Mouse (Mus musculus) embryonic facial prominence, embryonic 14.5 days (tissue): ENCODE data around the gene Krt71. TPM values are rescaled to one million over a fixed set of nuclear protein-coding genes. Genes with fewer than 3 reads are reported as not detected.
A peak's percentile ranks its signal among the peaks of the same experiment; 100 is the strongest.

Experiments
- ATAC-seq: fragments of 200-750 bp; cut with Nextera tagmentation; 2 replicates; pipeline ENCODE4 v1.8.0; 2017; ENCODE audit warnings: low read depth, moderate number of reproducible peaks, moderate TSS enrichment
- DNase-seq: peaks from one replicate; pipeline ENCODE4 v3.0.0-alpha.2; 2015; ENCODE audit warnings: low spot score
- H3K27ac ChIP-seq: fragments of 300-500 bp; sonication (generic); replicated peaks from 2 replicates; pipeline ENCODE4 v1.5.1; 2014; ENCODE audit warnings: low read depth, mild to moderate bottlenecking, low read length, moderate library complexity
- H3K27me3 ChIP-seq: fragments of 300-500 bp; sonication (generic); replicated peaks from 2 replicates; pipeline ENCODE4 v1.6.1; 2014; ENCODE audit warnings: low read length; ENCODE audit not compliant: control insufficient read depth, insufficient read depth
- H3K36me3 ChIP-seq: fragments of 300-500 bp; sonication (generic); 2 replicates; pipeline ENCODE4 v1.6.1; 2014; ENCODE audit warnings: low read length, mixed read lengths; ENCODE audit not compliant: control insufficient read depth, insufficient read depth
- H3K4me1 ChIP-seq: fragments of 300-500 bp; sonication (generic); 2 replicates; pipeline ENCODE4 v1.6.1; 2014; ENCODE audit warnings: antibody characterized with exemption, low read length; ENCODE audit not compliant: control insufficient read depth, insufficient read depth
- H3K4me2 ChIP-seq: fragments of 300-500 bp; sonication (generic); 2 replicates; pipeline ENCODE4 v1.6.1; 2014; ENCODE audit warnings: low read depth, mild to moderate bottlenecking, low read length, moderate library complexity, mixed read lengths
- H3K4me3 ChIP-seq: fragments of 300-500 bp; sonication (generic); 2 replicates; pipeline ENCODE4 v1.5.1; 2014; ENCODE audit warnings: low read depth, mild to moderate bottlenecking, low read length
- H3K9ac ChIP-seq: fragments of 300-500 bp; sonication (generic); 2 replicates; pipeline ENCODE4 v1.6.1; 2014; ENCODE audit warnings: low read depth, mild to moderate bottlenecking, low read length, moderate library complexity, mixed read lengths
- H3K9me3 ChIP-seq: fragments of 300-500 bp; sonication (generic); 2 replicates; pipeline ENCODE4 v1.6.1; 2016; ENCODE audit warnings: low read length; ENCODE audit not compliant: control insufficient read depth
- WGBS: fragments of 180-500 bp; shearing (Covaris S2); extraction: QIAGEN DNeasy Blood & Tissue Kit; methylation state at CpG from one replicate; pipeline ENCODE4 v1.1.7; 2014; 5-methylcytosine and 5-hydroxymethylcytosine counted together
- polyA plus RNA-seq: library from polyadenylated mRNA; unstranded; fragments of >200 nt; fragmentation: Nextera tagmentation; extraction: Ambion mirVana; gene quantifications from 2 replicates; pipeline ENCODE4 v1.2.1, GENCODE M21; 2014

Krt71 gene
- polyA plus RNA-seq, 1 experiment from 2014 or later, result 14.3 TPM

GRCm38 (mm10) chr15:101724686-101725085 is 18.2 kb downstream of the Krt71 start:
- Histone ChIP-seq H3K9me3 (no peaks in the 10 kb centered on the region), H3K4me3 (no peak overlapping the region), H3K4me1 (no peaks in the 10 kb centered on the region), H3K27ac (no peak overlapping the region), H3K4me2 (no peak overlapping the region), H3K36me3 (no peaks in the 10 kb centered on the region), H3K9ac (no peak overlapping the region), H3K27me3 (no peaks in the 10 kb centered on the region)
- no peak for ATAC-seq
- no peak for DNase-seq
- WGBS, result 68% methylated on average over 5 of the region's 5 CpGs

GRCm38 (mm10) chr15:101715831-101716230 is 27.1 kb downstream of the Krt71 start:
- Histone ChIP-seq H3K9ac (no peak overlapping the region), H3K9me3 (no peaks in the 10 kb centered on the region), H3K27me3 (no peaks in the 10 kb centered on the region), H3K4me3 (no peak overlapping the region), H3K36me3 (no peaks in the 10 kb centered on the region), H3K27ac (no peak overlapping the region; the same call in 1 of the 2 replicates), H3K4me1 (peaks cover 8% of the 10 kb centered on the region; the same call in 1 of the 2 replicates), H3K4me2 (no peak overlapping the region)
- ATAC-seq (no peak), DNase-seq (peak; percentile 34)
- WGBS, result 44% methylated on average over 3 of the region's 3 CpGs

- WGBS, result 80% methylated on average over 5 of the region's 5 CpGs
- Histone ChIP-seq H3K27me3 (no peaks in the 10 kb centered on the region), H3K4me3 (no peak overlapping the region), H3K36me3 (no peaks in the 10 kb centered on the region), H3K4me2 (no peak overlapping the region), H3K27ac (0 out of 2 replicates have a peak overlapping the region, but pooled peaks have one; percentile 48), H3K9me3 (no peaks in the 10 kb centered on the region), H3K9ac (no peak overlapping the region), H3K4me1 (peaks cover 8% of the 10 kb centered on the region; the same call in 1 of the 2 replicates)
- no peak for ATAC-seq
- no peak for DNase-seq
These were observed 28.6 kb downstream of the Krt71 start for GRCm38 (mm10) chr15:101714356-101714755.

- Histone ChIP-seq H3K4me1 (peaks cover 8% of the 10 kb centered on the region; the same call in 1 of the 2 replicates), H3K9me3 (no peaks in the 10 kb centered on the region), H3K36me3 (no peaks in the 10 kb centered on the region), H3K27ac (peak overlapping the region; percentile 58; the same call in 1 of the 2 replicates), H3K4me2 (no peak overlapping the region), H3K4me3 (no peak overlapping the region), H3K9ac (no peak overlapping the region), H3K27me3 (no peaks in the 10 kb centered on the region)
- peak; percentile 41; the same call in 1 of the 2 replicates for ATAC-seq
- WGBS, result 75% methylated on average over 8 of the region's 8 CpGs
- peak; percentile 75 for DNase-seq
These were observed 29.2 kb downstream of the Krt71 start for GRCm38 (mm10) chr15:101713731-101714130.

- WGBS, result 67% methylated on average over 11 of the region's 13 CpGs
- Histone ChIP-seq H3K4me1 (peaks cover 8% of the 10 kb centered on the region; the same call in 1 of the 2 replicates), H3K27ac (peak within 1 kb of the TSS; percentile 58), H3K4me3 (peak within 1 kb of the TSS; percentile 32), H3K36me3 (no peaks in the 10 kb centered on the region), H3K4me2 (peak within 1 kb of the TSS; percentile 28), H3K27me3 (no peaks in the 10 kb centered on the region), H3K9ac (peak within 1 kb of the TSS; percentile 49; the same call in 1 of the 2 replicates), H3K9me3 (no peaks in the 10 kb centered on the region)
- peak; percentile 60 for DNase-seq
- peak; percentile 19 for ATAC-seq
These were observed 30.2 kb downstream of the Krt71 start, which contains the start of gene Krt5 for GRCm38 (mm10) chr15:101712720-101713119. Gene Krt5 (minus strand): TSS chr15:101712898.

- Histone ChIP-seq H3K27ac (no peak overlapping the region), H3K27me3 (no peaks in the 10 kb centered on the region), H3K4me1 (peaks cover 8% of the 10 kb centered on the region; the same call in 1 of the 2 replicates), H3K4me3 (no peak overlapping the region), H3K9ac (no peak overlapping the region), H3K4me2 (no peak overlapping the region), H3K9me3 (no peaks in the 10 kb centered on the region), H3K36me3 (no peaks in the 10 kb centered on the region)
- WGBS, result 66% methylated on average over 11 of the region's 11 CpGs
- no peak for DNase-seq
- no peak for ATAC-seq
These were observed 34.2 kb downstream of the Krt71 start for GRCm38 (mm10) chr15:101708683-101709082.

GRCm38 (mm10) chr15:101707454-101707853 is 35.5 kb downstream of the Krt71 start:
- DNase-seq (no peak), ATAC-seq (no peak)
- H3K9ac ChIP-seq, result no peak overlapping the region
- WGBS, result 90% methylated on average over 8 of the region's 9 CpGs
- no peaks in the 10 kb centered on the region for H3K9me3 ChIP-seq
- no peaks in the 10 kb centered on the region for H3K27me3 ChIP-seq
- H3K27ac ChIP-seq, result no peak overlapping the region
- 0 out of 2 replicates have a peak, but pooled peaks cover 3% of the 10 kb centered on the region for H3K4me1 ChIP-seq
- no peak overlapping the region for H3K4me2 ChIP-seq
- H3K36me3 ChIP-seq, result no peaks in the 10 kb centered on the region
- H3K4me3 ChIP-seq, result no peak overlapping the region

GRCm38 (mm10) chr15:101704066-101704465 is 38.8 kb downstream of the Krt71 start:
- WGBS, result 72% methylated on average over 4 of the region's 4 CpGs
- no peaks in the 10 kb centered on the region for H3K27me3 ChIP-seq
- ATAC-seq (peak; percentile 50; the same call in 1 of the 2 replicates), DNase-seq (peak; percentile 72)
- H3K9ac ChIP-seq, result no peak overlapping the region
- H3K4me2 ChIP-seq, result no peak overlapping the region
- H3K4me3 ChIP-seq, result no peak overlapping the region
- H3K27ac ChIP-seq, result no peak overlapping the region
- H3K4me1 ChIP-seq, result no peaks in the 10 kb centered on the region
- H3K36me3 ChIP-seq, result no peaks in the 10 kb centered on the region
- H3K9me3 ChIP-seq, result no peaks in the 10 kb centered on the region

- DNase-seq, result no peak
- Histone ChIP-seq H3K36me3 (no peaks in the 10 kb centered on the region), H3K27me3 (no peaks in the 10 kb centered on the region), H3K4me3 (no peak overlapping the region), H3K4me1 (no peaks in the 10 kb centered on the region), H3K9me3 (no peaks in the 10 kb centered on the region), H3K9ac (no peak overlapping the region), H3K4me2 (no peak overlapping the region), H3K27ac (no peak overlapping the region)
- WGBS, result 28% methylated on average over 2 of the region's 2 CpGs
- no peak for ATAC-seq
These were observed 40.5 kb downstream of the Krt71 start for GRCm38 (mm10) chr15:101702380-101702779.
